Mouse (Mus musculus) thymus, adult 2 months (tissue): ENCODE results near the gene Ivd.

Source experiments
- CTCF ChIP-seq: fragments of 200-500 bp; IDR thresholded peaks from 2 replicates; pipeline ENCODE4 v1.5.1; 2012; ENCODE audit warnings: mild to moderate bottlenecking, control low read depth, low read length, moderate library complexity, borderline replicate concordance; ENCODE audit not compliant: control insufficient read depth, poor library complexity, insufficient read depth; ENCODE audit errors: extremely low read depth
- POLR2A ChIP-seq: fragments of 200-500 bp; IDR thresholded peaks from 2 replicates; pipeline ENCODE4 v1.6.1; 2012; ENCODE audit warnings: mild to moderate bottlenecking, low read length, control low read depth, moderate library complexity; ENCODE audit not compliant: control insufficient read depth, poor library complexity, insufficient read depth; ENCODE audit errors: extremely low read depth

GRCm38 (mm10) chr2:118844427-118844826, 17.3 kb upstream of the Ivd start:
- TF ChIP-seq POLR2A (no peak), CTCF (no peak)
